Mouse (Mus musculus): Measurements from ENCODE around the gene Noct. TPM values are rescaled to one million over a fixed set of nuclear protein-coding genes. Genes with fewer than 3 reads are reported as not detected.
"Not testable (repeated sequence)": the region's sequence is repeated elsewhere in the genome, so short reads cannot be mapped to it uniquely, and the experiment has no call there.

Gene Noct
- polyA plus RNA-seq, 1 experiment from 2014 or later: 11.3 TPM

- DNase-seq (ENCODE audit: low spot score): no peak
Observed at GRCm38 (mm10) chr3:51204897-51205296, 19.4 kb upstream of the Noct start.

GRCm38 (mm10) chr3:51206521-51206920, 17.7 kb upstream of the Noct start:
- no peak for DNase-seq (ENCODE audit: low spot score)

DNA sequence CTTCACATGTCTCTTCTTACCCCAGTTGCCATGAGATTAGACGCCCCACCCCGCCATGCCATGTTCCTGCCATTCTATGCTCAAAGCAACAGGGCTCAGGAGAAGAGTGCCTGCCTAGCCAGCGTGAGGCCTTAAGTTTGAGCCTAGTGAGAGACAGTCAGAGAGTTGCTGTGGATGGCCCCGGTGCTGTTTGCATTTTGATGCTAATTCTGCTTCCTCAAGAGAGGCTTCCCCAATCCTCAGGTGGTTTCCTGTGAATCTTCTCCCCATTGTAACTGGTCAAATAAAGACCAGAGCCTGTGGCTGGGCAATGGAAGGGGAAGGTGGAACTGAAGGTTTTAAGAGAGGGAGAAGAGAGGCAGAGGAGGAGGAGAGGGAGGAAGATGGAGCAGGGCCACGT, 15.6 kb upstream of the Noct start:
- DNase-seq (ENCODE audit: low spot score): no peak

- DNase-seq (ENCODE audit: low spot score): no peak
Observed at GRCm38 (mm10) chr3:51209503-51210314, 14.5 kb upstream of the Noct start.

GRCm38 (mm10) chr3:51210485-51210884, 13.8 kb upstream of the Noct start:
- DNase-seq (ENCODE audit: low spot score): no peak

GRCm38 (mm10) chr3:51213111-51213510, 11.1 kb upstream of the Noct start:
- DNase-seq (ENCODE audit: low spot score): no peak

DNA sequence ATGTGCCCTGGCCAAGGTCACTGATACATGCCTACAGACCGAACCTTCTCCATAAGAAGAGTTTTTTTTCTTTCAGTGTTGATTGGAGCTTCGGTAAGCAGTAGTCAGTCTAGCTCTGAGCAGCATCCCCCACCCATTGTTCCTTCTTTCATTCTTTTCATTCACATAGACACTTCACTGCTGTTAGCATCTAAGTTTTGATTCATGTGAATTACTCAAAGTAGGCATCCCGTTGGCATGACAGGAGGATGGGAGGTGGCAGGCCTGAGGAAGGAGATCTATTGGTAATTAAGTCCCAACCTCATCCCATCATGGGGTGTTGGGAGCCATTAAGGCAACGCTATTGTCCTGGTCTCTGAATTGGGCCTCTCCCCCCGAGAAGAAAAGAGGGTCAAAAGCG, 8.6 kb upstream of the Noct start:
- DNase-seq (ENCODE audit: low spot score): no peak

DNA sequence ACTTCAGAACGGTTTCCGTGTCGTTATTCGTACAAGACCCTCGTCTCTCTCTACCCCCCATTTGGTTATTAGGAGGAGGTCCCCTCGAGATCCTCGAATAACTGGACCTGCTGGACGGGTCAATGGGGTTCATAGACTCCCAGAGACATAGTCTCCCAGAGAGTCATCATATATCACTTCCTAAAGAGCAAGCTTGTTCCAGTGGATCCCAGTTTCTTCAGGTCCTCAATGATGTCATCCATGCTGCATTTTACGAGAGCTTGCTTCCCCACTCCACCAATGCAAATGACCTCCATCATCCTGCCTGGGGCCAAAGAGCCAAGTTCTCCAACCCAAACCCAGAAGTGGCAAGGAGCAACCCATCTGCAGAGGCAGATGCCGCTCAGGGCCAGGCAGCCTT, 7.9 kb upstream of the Noct start:
- DNase-seq (ENCODE audit: low spot score): not testable (repeated sequence)

- not testable (repeated sequence) for DNase-seq (ENCODE audit: low spot score)
Observed at GRCm38 (mm10) chr3:51218385-51218784, 5.9 kb upstream of the Noct start.

GRCm38 (mm10) chr3:51219213-51219612, 5.0 kb upstream of the Noct start:
- DNase-seq (ENCODE audit: low spot score): no peak

- no peak for DNase-seq (ENCODE audit: low spot score)
Observed at GRCm38 (mm10) chr3:51220846-51221245, 3.4 kb upstream of the Noct start.

- DNase-seq (ENCODE audit: low spot score): no peak
Observed at GRCm38 (mm10) chr3:51221847-51222246, 2.4 kb upstream of the Noct start.

DNA sequence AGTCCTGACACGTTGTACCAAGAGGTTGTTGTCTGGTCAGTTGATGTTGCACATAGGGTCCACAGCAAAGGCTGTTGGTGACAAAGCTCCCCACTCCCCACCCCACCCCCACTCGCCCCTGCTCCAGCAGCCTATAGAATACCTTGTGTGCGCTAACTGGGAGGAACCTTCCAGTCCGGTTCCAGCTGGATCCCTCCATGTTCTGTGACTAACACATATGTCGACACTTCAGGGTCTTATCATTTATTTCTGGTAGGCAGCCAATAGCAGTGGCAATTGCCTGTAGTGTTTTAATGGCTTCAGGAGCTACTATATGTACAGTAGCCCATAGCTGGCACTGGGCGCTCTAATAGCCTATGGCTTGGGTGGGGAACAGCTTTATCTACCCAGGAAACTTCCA, 1.9 kb upstream of the Noct start:
- DNase-seq (ENCODE audit: low spot score): no peak

GRCm38 (mm10) chr3:51222834-51223460, 1.3 kb upstream of the Noct start:
- no peak for DNase-seq (ENCODE audit: low spot score)

GRCm38 (mm10) chr3:51223556-51223955, 691 bp upstream of the Noct start:
- DNase-seq (ENCODE audit: low spot score): no peak

DNA sequence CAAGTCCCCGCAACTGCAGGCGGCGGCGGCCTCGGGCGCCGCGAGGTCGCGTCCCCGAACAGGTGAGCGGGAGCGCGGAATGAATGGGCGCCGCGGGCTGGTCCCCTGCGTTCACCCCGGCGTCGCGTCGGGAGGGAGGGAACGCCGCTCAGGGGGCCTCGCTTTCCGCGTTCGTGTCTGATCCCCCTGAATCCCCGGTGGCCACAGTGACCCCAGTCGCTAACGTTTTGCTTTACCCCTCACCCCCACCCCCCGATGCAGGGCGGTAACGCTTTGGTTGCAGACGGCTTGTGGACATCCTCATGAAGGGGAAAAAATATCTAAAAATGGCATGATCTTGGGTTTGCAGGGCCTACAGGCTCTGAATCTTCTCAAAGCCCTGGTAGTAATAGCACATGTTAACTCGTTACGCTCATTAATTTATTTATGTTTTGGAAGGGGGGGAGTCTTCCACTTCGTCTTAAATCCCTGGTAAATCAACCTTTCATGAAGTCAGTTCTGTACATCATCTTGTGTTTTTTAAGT, 1.0 kb downstream of the Noct start:
- no peak for DNase-seq (ENCODE audit: low spot score)

DNA sequence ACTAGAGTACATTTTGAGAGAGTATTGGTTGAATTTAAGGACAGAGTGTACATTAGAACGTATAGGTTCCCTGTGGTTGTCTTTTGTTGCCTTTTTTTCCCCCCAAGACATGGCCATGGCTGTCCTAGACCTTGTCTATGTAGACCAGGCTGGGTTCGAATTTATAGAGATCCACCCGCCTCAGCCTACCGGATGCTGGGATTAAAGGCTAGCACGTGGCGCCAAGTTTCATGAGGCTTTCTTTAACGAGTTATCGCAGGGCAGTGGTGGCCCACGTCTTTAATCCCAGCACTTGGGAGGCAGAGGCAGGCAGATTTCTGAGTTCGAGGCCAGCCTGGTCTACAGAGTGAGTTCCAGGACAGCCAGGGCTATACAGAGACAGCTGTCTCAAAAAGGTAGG, 1.7 kb downstream of the Noct start:
- DNase-seq (ENCODE audit: low spot score): no peak

- peak; percentile 64 for DNase-seq (ENCODE audit: low spot score)
Observed at GRCm38 (mm10) chr3:51226601-51227000, 2.4 kb downstream of the Noct start.

DNA sequence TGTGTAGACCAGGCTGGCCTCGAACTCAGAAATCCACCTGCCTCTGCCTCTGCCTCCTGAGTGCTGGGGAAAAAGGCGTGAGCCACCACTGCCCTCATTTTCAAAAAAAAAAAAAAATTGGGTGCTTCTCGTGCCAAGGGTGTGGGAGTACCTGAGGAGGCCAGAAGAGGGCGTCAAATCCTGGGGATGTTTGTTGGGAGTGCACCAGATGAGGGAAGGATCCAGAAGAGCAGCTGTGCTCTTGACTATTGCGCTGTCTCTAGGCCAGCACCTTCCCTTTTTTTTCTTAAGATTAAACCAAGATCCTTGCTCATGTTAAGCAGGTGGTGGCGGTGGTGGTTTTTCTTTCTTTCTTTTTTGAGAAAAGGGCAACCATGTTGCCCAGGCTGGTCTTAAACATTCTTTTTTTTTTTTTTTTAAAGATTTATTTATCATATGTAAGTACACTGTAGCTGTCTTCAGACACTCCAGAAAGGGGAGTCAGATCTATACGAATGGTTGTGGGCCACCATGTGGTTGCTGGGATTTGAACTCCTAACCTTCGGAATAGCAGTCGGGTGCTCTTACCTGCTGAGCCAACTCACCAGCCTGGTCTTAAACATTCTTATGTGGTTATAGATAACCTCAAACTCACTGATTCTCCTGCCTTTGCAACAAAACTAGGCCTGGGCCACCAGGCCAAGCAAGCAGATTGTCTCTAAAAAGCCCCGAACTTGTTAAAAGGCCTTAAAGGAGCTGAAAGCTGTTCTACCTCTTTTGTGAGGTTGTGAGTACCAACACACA, 4.0 kb downstream of the Noct start:
- peak; percentile 55 for DNase-seq (ENCODE audit: low spot score)

GRCm38 (mm10) chr3:51228821-51229205, 4.6 kb downstream of the Noct start:
- DNase-seq (ENCODE audit: low spot score): no peak

- no peak for DNase-seq (ENCODE audit: low spot score)
Observed at GRCm38 (mm10) chr3:51229226-51229625, 5.0 kb downstream of the Noct start.

Measured in thymus, postnatal 0 days (tissue).